Mouse (Mus musculus) ovary, postnatal 10 days (tissue): Measurements from ENCODE around the gene Gpatch1.

Experiments
- DNase-seq: peaks from one replicate; pipeline ENCODE4 v3.0.0; 2022; ENCODE audit warnings: low spot score

Gpatch1 gene

GRCm38 (mm10) chr7:35317729-35318609 lies at the start of gene Gpatch1:
Gene Gpatch1, minus strand, starts transcription at chr7:35318440.
- peak; percentile 95 for DNase-seq

DNA sequence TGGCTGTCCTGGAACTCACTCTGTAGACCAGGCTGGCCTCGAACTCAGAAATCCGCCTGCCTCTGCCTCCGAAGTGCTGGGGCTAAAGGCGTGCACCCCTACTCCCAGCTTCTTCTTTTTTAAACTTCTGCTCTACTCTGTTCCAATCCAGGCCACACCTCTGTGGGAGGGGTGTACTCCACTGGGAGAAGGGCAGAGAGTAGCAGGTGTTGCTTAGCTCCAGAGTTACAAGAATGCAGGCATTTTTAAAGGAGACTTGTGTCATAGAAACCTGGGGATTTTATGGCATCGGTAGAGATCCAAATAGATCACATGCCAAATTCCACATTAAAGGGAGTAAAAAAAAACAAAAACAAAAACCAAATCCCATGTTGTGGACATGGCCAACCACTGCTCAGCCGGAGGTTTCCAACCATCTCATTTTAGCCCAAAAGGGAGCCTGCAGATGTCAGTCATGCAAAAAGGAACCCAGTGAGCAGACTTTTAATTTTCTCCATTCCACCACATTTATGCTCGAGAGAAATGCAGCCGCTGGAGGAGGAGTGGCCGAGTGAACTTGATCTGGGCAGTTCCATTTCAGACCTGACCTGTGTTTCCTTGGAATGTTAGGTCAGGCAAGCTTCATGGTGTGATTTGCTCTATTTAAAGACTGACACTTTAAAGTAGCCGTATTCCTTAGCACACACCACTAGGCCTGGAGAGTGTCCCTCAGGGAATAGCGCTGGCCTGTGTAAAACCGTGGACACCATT lies 47.1 kb upstream of the Gpatch1 start:
- no peak for DNase-seq

DNA sequence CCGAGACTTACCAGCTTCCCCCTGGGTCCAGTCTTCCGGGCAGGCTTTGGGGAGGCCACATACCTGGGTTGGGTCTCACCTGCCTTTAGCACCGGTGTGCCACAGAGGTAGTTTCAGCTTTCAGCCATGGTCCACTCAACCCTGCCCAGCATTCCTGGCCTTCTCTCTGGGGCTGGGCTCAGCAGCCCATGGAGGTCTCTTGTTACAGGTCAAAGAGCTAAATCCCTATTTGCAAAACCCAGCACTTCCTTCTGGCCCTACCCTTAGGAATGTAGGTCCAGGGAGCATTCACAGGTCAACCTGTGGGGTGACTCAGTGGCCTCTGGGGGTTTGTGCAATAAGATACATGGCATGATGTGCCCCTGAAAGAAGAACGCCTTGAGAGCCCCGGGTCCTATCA lies 44.6 kb upstream of the Gpatch1 start:
- no peak for DNase-seq

- no peak for DNase-seq
Observed at GRCm38 (mm10) chr7:35362253-35362652, 44.0 kb upstream of the Gpatch1 start.

DNA sequence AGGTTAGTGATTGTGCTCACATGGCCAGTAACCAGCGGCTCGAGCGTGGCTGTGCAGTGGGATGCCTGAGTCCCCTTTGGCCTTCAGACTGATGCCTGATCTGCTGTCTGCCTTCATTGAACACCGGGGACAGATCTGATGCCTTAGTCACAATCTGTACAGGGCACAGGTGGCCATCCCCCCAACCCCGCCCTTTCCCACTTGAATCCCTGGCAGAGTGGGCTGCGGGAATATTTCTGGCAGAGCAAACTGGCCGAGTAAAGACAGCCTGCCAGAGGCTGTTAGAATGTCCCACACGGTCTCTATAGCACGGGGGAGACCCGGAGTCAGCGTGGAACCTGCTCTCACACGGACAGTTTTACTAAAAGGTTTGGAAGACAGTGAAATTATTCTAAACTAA lies 39.4 kb upstream of the Gpatch1 start:
- DNase-seq: no peak

DNA sequence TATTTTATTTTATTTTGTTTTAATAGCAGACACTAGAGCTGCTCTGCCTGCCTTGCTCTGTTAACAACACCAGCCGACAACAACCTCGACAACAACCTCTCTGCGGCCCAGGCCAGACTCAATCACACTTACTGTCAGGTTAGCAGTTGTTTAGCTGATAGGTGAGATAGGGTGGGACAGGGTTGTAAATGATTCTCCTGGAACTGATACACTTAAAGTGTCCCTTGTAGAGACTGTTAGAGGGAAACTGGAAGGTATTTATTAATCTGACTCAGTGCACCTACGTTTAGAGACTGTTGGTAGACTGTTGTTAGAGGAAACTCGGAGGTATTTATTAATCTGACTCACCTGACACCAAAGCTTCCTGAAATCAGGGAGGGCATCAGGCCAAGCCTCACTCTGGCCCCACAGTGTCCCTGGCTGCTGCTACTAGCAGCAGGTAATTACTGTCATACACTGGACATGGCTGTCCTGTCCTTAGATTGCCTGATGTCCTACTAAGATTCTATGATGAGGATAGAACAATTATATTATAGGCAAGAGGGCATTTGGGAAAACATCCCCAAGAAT lies 37.1 kb upstream of the Gpatch1 start:
- DNase-seq: no peak

- no peak for DNase-seq
Observed at GRCm38 (mm10) chr7:35353306-35353705, 35.1 kb upstream of the Gpatch1 start.

DNA sequence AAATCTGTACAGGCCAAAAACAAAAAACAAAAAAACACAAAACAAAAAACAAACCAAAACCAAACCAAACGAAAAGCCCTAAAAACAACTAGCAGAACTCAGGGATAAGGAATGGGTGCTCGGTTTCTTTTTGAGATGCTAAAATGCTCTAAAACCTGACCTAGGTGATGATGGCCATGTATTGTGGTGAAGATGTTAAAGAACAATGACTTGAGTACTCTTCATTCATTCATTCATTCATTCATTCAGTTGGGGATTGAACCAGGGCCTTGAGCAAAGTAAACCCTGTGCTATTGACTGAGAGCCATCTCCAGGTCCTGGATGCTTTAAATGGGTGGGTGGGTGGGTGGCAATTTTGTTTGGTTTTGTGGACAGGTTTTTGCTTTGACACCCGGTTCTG lies 32.9 kb upstream of the Gpatch1 start:
- no peak for DNase-seq

- DNase-seq: no peak
Observed at GRCm38 (mm10) chr7:35349886-35350684, 31.8 kb upstream of the Gpatch1 start.

- DNase-seq: no peak
Observed at GRCm38 (mm10) chr7:35349022-35349421, 30.8 kb upstream of the Gpatch1 start.

DNA sequence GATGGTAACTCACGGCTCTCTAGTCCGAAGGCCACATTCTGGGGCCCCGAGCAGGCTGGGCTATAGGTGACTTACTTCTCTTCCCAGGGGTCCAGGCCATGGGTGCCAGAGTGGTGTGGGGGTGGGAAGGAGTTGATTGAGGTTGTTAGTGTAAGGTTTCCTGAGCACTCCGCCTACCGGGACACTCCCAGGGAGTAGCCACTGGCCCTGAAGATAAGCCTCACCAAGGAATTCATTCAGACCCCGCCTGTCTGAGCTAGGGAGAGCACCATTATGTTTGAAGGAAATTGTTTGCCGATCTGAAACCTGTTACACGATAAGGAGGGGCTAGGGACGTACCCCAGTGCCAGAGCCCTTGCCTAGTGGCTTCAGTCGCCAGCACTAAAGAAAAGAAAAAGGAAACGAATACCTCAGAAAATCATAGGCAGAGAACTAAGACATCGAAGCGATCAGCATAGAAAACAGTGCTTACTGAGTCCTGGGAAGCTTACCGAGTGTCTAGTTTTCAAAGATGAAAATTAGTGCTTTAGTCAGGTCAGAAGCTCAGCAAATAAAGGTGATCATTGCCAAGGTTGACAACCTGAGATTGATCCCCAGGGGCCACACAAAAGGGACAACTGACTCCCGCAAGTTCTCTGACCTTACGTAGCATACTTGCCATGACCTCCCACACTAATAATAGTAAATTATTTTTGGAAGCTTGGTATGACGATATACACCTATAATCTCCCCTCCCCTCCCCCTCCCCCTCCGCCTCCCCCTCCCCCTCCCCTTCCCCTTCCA lies 29.9 kb upstream of the Gpatch1 start:
- no peak for DNase-seq

GRCm38 (mm10) chr7:35344785-35345330 lies 26.6 kb upstream of the Gpatch1 start:
- DNase-seq: no peak

DNA sequence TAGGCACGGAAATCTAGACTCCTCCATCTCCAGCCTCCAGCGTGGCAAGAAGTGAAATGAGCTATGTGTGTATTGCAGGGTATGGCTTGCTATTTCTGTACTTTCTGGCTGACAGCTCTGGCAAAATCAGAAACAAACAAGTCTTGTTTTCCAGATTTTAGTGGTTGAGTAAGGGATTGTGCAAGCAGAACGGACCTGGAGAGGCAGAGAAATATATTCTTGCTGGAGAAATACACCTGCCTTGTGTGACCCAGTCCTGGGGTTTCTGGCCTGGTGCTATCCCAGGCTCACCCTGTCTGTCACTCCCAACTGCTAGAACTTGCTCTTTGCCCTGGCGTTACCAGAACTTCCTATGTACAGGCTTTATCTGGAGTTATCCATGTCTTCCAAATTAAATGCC lies 24.3 kb upstream of the Gpatch1 start:
- DNase-seq: no peak

- no peak for DNase-seq
Observed at GRCm38 (mm10) chr7:35341282-35341681, 23.0 kb upstream of the Gpatch1 start.

DNA sequence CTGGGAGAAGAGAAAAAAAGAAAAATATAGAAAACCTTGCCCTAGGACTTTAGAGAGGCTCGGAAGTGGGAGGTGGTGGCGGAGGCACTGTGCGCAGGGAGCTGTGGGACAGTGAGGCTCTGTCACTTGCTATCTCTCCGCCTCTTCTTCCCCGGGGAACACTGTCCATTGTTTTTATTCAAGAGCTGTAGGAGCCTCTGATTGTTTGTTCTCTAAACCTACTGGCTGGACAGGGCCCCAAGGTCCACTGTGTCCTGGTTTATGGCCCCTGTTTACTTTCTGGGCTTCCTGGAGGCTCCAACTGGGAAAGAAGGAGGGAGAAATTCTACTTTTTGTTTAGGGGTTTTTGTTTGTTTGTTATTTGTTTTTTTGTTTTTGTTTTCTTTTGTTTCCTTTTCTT lies 22.0 kb upstream of the Gpatch1 start:
- no peak for DNase-seq

DNA sequence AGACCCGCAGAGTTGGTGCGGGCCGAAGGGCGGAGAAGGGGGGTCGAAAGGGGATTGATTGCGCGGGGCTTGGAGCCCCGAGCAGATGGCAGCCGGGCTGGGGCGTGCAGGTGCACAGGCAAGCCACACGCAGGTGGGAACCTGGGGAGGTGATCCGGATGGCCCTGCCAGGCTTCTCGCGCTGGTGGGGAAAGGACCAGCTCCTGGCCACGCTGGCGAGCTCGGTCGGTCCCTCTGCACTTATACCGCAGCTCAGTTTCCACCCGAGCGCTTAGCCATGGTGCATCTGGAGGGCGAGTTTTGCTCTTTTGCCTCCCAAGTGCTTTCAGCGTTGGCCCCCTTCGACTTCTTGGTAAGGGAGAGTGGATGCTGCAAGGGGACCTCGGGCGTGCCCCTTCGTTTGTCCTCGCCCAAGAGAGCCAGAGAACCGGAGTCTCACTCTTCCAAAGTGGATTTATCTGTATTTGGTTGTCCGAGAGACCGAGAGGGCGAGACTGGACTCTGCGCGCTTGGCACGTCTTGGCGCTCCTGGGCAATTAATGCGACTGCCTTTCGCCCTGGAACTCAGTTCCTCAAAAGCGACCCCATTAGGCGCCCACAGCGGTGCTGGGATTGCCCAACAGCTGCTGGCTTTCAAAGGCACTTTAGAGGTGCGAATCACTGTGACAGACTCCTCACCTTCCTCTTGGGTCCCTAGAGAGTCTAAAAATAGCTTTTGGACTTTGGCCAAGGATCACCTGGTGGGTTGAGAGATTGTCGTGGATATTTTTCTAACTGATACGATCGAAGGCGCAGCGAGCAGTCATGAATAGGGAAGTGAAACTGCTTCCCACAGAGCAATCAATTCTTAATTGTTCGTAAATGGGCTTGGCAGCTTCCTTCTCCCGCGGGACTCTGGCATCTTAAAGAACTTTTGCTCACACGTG lies 16.6 kb upstream of the Gpatch1 start:
- DNase-seq: peak; percentile 16

- DNase-seq: peak; percentile 96
Observed at GRCm38 (mm10) chr7:35333692-35334526, 15.7 kb upstream of the Gpatch1 start, which contains the start of gene Rhpn2. Gene Rhpn2, plus strand, starts transcription at chr7:35334170.

GRCm38 (mm10) chr7:35333231-35333651 lies 15.0 kb upstream of the Gpatch1 start:
- no peak for DNase-seq

DNA sequence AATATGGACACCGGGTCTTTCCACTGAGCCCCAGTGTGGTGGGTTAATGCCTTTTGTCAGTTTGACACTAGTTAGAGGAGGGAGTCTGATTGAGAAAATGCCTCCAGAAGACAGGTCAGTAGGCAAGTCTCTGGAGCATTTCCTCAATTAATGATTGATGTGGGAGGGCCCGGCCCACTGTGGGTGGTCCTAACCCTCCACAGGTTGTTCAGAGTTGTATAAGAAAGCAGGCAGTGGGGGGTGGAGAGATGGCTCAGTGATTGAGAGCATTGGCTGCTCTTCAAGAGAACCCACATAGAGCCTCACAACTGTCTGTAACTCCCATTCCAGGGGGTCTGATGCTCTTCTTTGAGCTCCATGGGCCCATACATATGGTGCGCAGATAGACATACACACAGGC lies 13.3 kb upstream of the Gpatch1 start:
- DNase-seq: no peak
